Mouse (Mus musculus) ES-E14 (cell line): ENCODE results near the gene Pisd. TPM values are rescaled to one million over a fixed set of nuclear protein-coding genes. Genes with fewer than 3 reads are reported as not detected.
"Not testable (repeated sequence)": the region's sequence is repeated elsewhere in the genome, so short reads cannot be mapped to it uniquely, and the experiment has no call there.

Source experiments
- DNase-seq: peaks from one replicate; pipeline ENCODE4 v3.0.0-alpha.2; 2013; ENCODE audit warnings: low read depth, low spot score
- H3K27ac ChIP-seq: 2 replicates; pipeline ENCODE4 v1.5.1; 2012; ENCODE audit warnings: low read depth, mild to moderate bottlenecking, low read length, moderate library complexity, mixed read lengths; ENCODE audit not compliant: poor library complexity, insufficient read depth, severe bottlenecking
- H3K36me3 ChIP-seq: 2 replicates; pipeline ENCODE4 v1.6.1; 2012; ENCODE audit warnings: mild to moderate bottlenecking, low read length, moderate library complexity, mixed read lengths; ENCODE audit not compliant: control insufficient read depth, poor library complexity, insufficient read depth, severe bottlenecking
- H3K4me1 ChIP-seq, 2 experiments: fragments of 150-350 bp in 1 of 2; sonication (generic) in 1 of 2; 2 replicates each; pipeline ENCODE4 v1.6.1; 2012; ENCODE audit warnings: low read length in 2 of 2, mild to moderate bottlenecking in 1 of 2, mixed read lengths in 1 of 2; ENCODE audit not compliant: control insufficient read depth in 2 of 2, insufficient read depth in 2 of 2, poor library complexity in 1 of 2
- H3K4me3 ChIP-seq, 2 experiments: fragments of 150-350 bp in 1 of 2; sonication (generic) in 1 of 2; 2 replicates each; pipeline ENCODE4 v1.5.1; 2012; ENCODE audit warnings: low read length in 2 of 2, low read depth in 1 of 2, mild to moderate bottlenecking in 1 of 2, mixed read lengths in 1 of 2; ENCODE audit not compliant: insufficient read depth in 1 of 2, poor library complexity in 1 of 2, severe bottlenecking in 1 of 2
- H3K9ac ChIP-seq: 2 replicates; pipeline ENCODE4 v1.6.1; 2012; ENCODE audit warnings: low read depth, mild to moderate bottlenecking, low read length, mixed read lengths; ENCODE audit not compliant: poor library complexity, insufficient read depth, severe bottlenecking
- H3K9me3 ChIP-seq: fragments of 150-350 bp; sonication (generic); 2 replicates; pipeline ENCODE4 v1.6.1; 2012; ENCODE audit warnings: low read depth, mild to moderate bottlenecking, low read length; ENCODE audit not compliant: control insufficient read depth, insufficient read depth
- CHD2 ChIP-seq: IDR thresholded peaks from 2 replicates; pipeline ENCODE4 v1.6.1; 2014; ENCODE audit warnings: mild to moderate bottlenecking, low read depth, low read length, inconsistent platforms
- HCFC1 ChIP-seq: IDR thresholded peaks from 2 replicates; pipeline ENCODE4 v1.6.1; 2012; ENCODE audit warnings: low read length, inconsistent platforms, borderline replicate concordance; ENCODE audit not compliant: insufficient read depth
- MAFK ChIP-seq: IDR thresholded peaks from 2 replicates; pipeline ENCODE4 v1.6.1; 2014; ENCODE audit warnings: mild to moderate bottlenecking, low read depth, low read length, inconsistent platforms; ENCODE audit not compliant: insufficient read depth
- ZC3H11A ChIP-seq: IDR thresholded peaks from 2 replicates; pipeline ENCODE4 v1.6.1; 2012; ENCODE audit warnings: low read depth, mild to moderate bottlenecking, inconsistent platforms, low read length, borderline replicate concordance
- ZNF384 ChIP-seq: IDR thresholded peaks from 2 replicates; pipeline ENCODE4 v1.6.1; 2012; ENCODE audit warnings: low read depth, low read length, inconsistent platforms
- in situ Hi-C, 2 experiments: fragments of 600-800 bp; cut with MboI; formaldehyde crosslinking; loops; one replicate each; pipeline ENCODE4 v1.15.1; 2025; ENCODE audit warnings: low sequenced_read_pairs in 2 of 2, inconsistent platforms in 1 of 2; ENCODE audit not compliant: unreplicated experiment in 2 of 2
- total RNA-seq: library from RNA; depleted of rRNA; stranded (reverse); fragments of 300-350 nt; gene quantifications from 2 replicates; pipeline ENCODE4 v1.2.3, GENCODE M21; 2012

Pisd gene
- total RNA-seq, 1 experiment: 75.4 TPM

DNA sequence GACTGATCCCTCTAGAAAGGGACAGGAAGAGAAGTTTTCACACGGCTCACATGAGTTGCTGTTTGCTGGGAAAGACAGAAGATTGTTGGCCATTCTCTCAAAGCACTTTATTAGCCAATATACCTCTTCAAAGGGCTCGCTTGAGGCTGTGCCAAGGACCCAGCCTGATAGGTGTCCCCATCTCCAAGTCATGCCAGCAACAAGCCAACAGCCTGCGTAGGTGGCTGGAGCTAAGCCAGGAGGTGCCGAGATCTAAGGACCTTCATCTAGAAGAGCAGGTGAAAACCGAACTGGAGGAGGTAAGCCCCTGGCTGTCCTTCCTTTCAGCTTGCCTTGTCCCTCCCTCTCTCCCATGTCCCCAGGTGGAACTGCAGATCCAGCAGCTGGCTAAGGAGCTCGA lies 49.7 kb downstream of the Pisd start:
- Histone ChIP-seq H3K36me3 (peaks cover 14% of the 10 kb centered on the region), H3K4me1 (no peaks in the 10 kb centered on the region), H3K9ac (no peak overlapping the region), H3K9me3 (no peaks in the 10 kb centered on the region), H3K27ac (no peak overlapping the region), H3K4me3 (no peak overlapping the region)
- DNase-seq: no peak
- no peak for TF ChIP-seq CHD2
- no peak for TF ChIP-seq MAFK
- TF ChIP-seq ZNF384: no peak
- no peak for TF ChIP-seq ZC3H11A
- no peak for TF ChIP-seq HCFC1
- in situ Hi-C loops: no loop called here

DNA sequence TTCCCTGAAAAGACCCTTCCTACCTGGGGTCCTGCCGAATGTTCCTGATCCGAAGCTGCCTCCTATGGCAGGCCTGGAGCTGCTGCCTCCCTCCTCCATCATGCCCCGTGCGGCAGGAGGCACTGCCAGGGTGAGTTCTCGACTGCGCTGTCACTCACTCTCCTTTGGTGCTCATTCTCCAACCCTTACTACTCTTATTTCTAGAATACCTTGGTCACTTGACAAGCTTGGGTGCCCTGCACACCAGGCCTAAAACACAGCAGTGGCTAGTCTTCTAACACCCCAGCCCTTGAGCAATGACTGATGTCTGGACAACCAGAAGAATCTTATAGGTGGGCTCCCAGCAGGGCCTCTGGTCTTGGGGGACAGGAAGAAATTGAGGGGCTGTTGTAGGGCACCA lies 51.6 kb downstream of the Pisd start:
- in situ Hi-C loops, H3K27ac ChIP-seq, H3K9ac ChIP-seq, DNase-seq, H3K9me3 ChIP-seq, H3K4me1 ChIP-seq, H3K4me3 ChIP-seq: not testable (repeated sequence)
- peaks cover 16% of the 10 kb centered on the region for H3K36me3 ChIP-seq

DNA sequence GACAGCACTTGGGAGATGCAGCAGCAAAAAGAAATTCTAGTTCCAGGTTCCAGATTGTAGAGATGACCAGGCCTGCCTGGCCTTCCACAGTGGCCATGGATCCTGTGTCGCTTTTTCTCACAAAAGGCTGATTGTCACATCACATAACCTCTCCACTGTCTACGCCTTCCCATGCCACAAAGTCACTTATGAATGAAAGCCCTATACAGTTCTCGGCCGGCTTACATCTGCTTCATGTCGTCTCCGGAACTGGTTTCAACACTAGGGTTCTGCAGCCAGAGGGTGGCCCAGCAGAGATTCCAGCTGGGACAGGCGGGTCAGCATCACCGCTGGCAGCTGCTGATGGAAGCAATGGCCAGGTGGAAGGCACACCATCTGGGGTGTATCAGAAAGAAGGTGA lies 56.6 kb downstream of the Pisd start:
- no peak overlapping the region for H3K4me3 ChIP-seq
- H3K4me1 ChIP-seq: peaks cover 0 to 2% of the 10 kb centered on the region in 2 experiments; a peak in 1 of 4 replicates
- no peaks in the 10 kb centered on the region for H3K9me3 ChIP-seq
- TF ChIP-seq MAFK (no peak), ZC3H11A (no peak), HCFC1 (no peak), ZNF384 (no peak), CHD2 (no peak)
- H3K9ac ChIP-seq: no peak overlapping the region
- DNase-seq: no peak
- no peak overlapping the region for H3K27ac ChIP-seq
- H3K36me3 ChIP-seq: peaks cover 2% of the 10 kb centered on the region; the same call in 1 of the 2 replicates
- in situ Hi-C loops: no loop called here

DNA sequence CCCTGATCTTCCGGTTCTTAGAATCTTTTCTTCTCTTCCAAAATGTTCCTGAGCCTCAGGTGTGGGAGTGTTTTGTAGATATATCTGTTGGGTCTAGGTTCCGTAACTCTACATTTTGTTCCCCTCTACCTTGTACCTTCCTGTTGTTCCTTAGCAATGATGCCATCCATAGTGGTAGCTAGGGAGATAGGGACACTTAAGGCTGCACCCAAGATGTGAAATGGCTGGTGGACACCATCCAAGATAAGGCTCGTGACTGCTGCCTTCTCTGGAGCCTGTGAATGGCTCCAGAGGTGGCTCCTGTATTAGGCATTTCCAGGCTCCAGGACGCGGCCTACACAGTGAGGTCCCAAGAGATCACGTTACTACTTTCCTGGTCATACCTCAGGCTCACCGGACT lies 57.1 kb downstream of the Pisd start:
- Histone ChIP-seq H3K4me3 (no peak overlapping the region), H3K36me3 (peaks cover 2% of the 10 kb centered on the region; the same call in 1 of the 2 replicates), H3K9me3 (no peaks in the 10 kb centered on the region), H3K27ac (no peak overlapping the region), H3K9ac (no peak overlapping the region), H3K4me1 (peaks cover 0 to 2% of the 10 kb centered on the region in 2 experiments; a peak in 1 of 4 replicates)
- DNase-seq: no peak
- in situ Hi-C loops: no loop called here
- TF ChIP-seq ZC3H11A (no peak), CHD2 (no peak)

DNA sequence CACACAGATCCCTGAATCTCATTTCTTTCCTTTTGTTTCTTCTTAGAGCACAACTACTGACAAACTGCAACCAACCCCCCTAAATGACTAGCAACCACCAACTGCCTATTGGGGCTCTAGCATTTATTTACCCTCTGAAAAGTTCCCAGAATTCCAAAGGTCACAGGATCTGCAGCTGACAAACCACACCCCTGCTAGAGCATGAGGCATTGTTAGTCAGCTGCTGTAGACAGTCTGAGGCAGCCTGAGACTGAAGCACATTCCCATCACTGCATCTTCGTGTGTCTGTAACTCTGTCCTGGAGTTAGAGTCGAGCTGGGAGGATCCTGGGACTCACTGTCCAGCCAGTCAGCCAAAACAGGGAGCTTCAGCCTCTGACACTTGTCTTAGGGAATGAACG lies 60.0 kb downstream of the Pisd start:
- DNase-seq, H3K4me3 ChIP-seq, H3K4me1 ChIP-seq, H3K9me3 ChIP-seq, in situ Hi-C loops, H3K36me3 ChIP-seq, H3K9ac ChIP-seq, H3K27ac ChIP-seq: not testable (repeated sequence)
